Mouse (Mus musculus): ENCODE measurements around the gene Slc26a1. TPM values are rescaled to one million over a fixed set of nuclear protein-coding genes. Genes with fewer than 3 reads are reported as not detected.
A peak's percentile ranks its signal among the peaks of the same experiment; 100 is the strongest.

The Slc26a1 gene
- polyA plus RNA-seq (2014; fragmentation: Nextera tagmentation; extraction: Ambion mirVana): 1.1 and 1.5 TPM in 2 replicates

DNA sequence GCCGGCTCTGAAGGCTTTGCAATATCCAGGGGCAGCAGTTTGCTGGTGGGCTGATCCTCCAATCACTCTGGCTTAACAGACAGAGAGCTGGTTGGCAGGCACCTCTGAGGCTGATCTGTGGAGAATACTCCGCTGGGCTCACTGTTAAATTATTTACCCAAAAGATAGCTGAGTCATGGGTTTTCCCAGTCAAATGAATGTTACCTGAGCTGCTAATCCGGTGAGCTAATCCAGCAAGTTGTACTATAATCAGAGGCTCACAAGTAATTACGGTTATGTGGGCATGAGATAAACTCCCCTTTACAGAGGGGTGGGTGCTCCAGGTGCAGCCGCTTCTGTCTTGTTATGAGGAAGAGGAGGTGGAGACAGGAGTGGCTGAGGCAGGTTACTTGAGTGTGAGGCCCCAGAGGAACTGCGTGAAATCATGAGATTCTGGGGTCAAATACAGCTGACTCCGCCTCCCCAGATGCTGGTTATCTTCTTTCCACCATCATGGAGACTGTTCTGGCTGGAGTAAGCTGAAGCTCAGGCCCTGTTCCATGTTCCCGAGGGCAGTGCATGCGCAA is at the start of gene Slc26a1:
Gene Slc26a1, minus strand, starts transcription at position 319 of the 566 bp plus-strand sequence.
- peaks cover 2% of the 10 kb centered on the region; the same call in 1 of the 2 replicates for H3K36me3 ChIP-seq (ENCODE audit: control insufficient read depth, insufficient read depth, low read length)
- WGBS: 86% methylated on average over 9 of the region's 9 CpGs
- no peak for DNase-seq (ENCODE audit: low spot score)
- no peak within 1 kb of the TSS for H3K9ac ChIP-seq (ENCODE audit: low read length)
- H3K4me3 ChIP-seq (ENCODE audit: low read depth, low read length): no peak within 1 kb of the TSS
- H3K27ac ChIP-seq (ENCODE audit: low read depth, low read length): no peak within 1 kb of the TSS
- no peaks in the 10 kb centered on the region for H3K9me3 ChIP-seq (ENCODE audit: control insufficient read depth, low read length)
- H3K4me1 ChIP-seq (replicated peaks; ENCODE audit: control insufficient read depth, insufficient read depth, low read length): peaks cover 11% of the 10 kb centered on the region; the same call in 1 of the 2 replicates
- H3K27me3 ChIP-seq (ENCODE audit: control insufficient read depth, insufficient read depth, low read length): no peaks in the 10 kb centered on the region
- no peak for ATAC-seq (replicated peaks; ENCODE audit: low FRiP score)
- no peak within 1 kb of the TSS for H3K4me2 ChIP-seq (ENCODE audit: low read depth, low read length, severe bottlenecking)

DNA sequence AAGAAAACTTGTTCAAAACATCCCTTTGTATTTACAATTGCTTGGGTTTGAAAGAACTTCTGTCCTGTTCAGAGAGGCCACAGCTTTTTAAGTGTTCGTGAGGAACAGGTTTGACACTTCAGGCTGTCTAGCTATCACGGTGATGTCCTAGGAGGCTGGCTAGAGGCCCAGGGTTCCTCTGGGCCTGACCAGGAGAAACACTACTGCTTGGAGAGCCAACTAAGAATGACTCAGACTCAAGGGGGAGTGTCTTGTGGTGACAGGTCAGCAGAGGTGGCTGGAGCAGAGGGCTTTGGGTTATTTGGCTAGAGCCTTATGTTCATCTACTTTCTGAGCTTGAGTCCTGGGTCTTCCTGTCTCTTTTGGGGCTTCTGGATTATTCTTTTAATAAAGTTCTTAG is 48.6 kb upstream of the Slc26a1 start:
- Histone ChIP-seq H3K4me1 (replicated peaks; ENCODE audit: control insufficient read depth, insufficient read depth, low read length) (no peaks in the 10 kb centered on the region), H3K9ac (ENCODE audit: low read length) (no peak overlapping the region), H3K9me3 (ENCODE audit: control insufficient read depth, low read length) (no peaks in the 10 kb centered on the region), H3K4me2 (ENCODE audit: low read depth, low read length, severe bottlenecking) (no peak overlapping the region), H3K27ac (ENCODE audit: low read depth, low read length) (no peak overlapping the region), H3K27me3 (ENCODE audit: control insufficient read depth, insufficient read depth, low read length) (no peaks in the 10 kb centered on the region), H3K4me3 (ENCODE audit: low read depth, low read length) (no peak overlapping the region), H3K36me3 (ENCODE audit: control insufficient read depth, insufficient read depth, low read length) (no peaks in the 10 kb centered on the region)
- WGBS: 75% methylated on average over 2 of the region's 2 CpGs
- ATAC-seq (replicated peaks; ENCODE audit: low FRiP score) (no peak), DNase-seq (ENCODE audit: low spot score) (no peak)

DNA sequence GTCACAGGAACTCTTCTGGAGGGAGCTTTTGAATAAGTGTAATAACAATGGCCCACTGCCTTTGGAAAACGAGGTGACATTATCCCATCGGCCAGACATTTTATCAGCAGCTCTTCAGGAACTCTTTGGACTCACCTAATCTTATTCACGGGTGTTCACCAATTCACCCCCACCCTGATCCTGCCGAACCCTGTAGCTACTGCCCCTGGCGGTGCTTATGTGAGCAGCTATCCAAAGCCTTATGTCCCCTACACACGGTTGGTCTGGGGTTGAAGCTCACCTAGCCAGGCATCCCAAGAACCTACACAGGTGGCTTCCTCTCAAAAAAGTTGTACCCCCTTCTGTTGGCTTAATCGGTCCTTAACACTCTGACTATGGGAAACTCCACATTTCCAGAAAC is 44.4 kb upstream of the Slc26a1 start:
- no peaks in the 10 kb centered on the region for H3K9me3 ChIP-seq (ENCODE audit: control insufficient read depth, low read length)
- no peak overlapping the region for H3K9ac ChIP-seq (ENCODE audit: low read length)
- H3K4me1 ChIP-seq (replicated peaks; ENCODE audit: control insufficient read depth, insufficient read depth, low read length): peaks cover 2% of the 10 kb centered on the region; the same call in 1 of the 2 replicates
- H3K4me3 ChIP-seq (ENCODE audit: low read depth, low read length): no peak overlapping the region
- H3K4me2 ChIP-seq (ENCODE audit: low read depth, low read length, severe bottlenecking): no peak overlapping the region
- H3K27ac ChIP-seq (ENCODE audit: low read depth, low read length): no peak overlapping the region
- no peaks in the 10 kb centered on the region for H3K27me3 ChIP-seq (ENCODE audit: control insufficient read depth, insufficient read depth, low read length)
- H3K36me3 ChIP-seq (ENCODE audit: control insufficient read depth, insufficient read depth, low read length): no peaks in the 10 kb centered on the region
- ATAC-seq (replicated peaks; ENCODE audit: low FRiP score): no peak
- 67% methylated on average over 7 of the region's 7 CpGs for WGBS
- DNase-seq (ENCODE audit: low spot score): peak; percentile 44

DNA sequence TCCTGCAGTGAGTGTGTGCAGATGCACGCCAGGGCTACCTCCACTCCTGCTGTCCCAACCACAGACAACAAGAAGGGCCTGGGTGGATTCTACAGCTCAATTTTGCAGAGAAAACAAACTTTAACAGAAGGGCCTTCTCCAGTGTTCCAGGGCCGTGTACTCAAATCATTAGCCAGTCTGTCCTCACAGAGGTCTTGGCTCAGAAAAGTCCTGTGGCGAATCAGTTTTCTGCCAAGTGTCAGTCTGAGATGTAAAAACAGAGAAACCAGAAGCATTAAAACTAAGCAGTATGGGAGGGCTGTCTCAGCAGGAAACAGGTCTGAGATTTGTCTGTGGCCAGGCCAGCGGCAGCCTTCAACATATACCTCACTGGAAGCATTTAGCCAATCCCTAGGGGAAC is 42.7 kb upstream of the Slc26a1 start:
- Histone ChIP-seq H3K4me1 (replicated peaks; ENCODE audit: control insufficient read depth, insufficient read depth, low read length) (peaks cover 2% of the 10 kb centered on the region; the same call in 1 of the 2 replicates), H3K4me2 (ENCODE audit: low read depth, low read length, severe bottlenecking) (no peak overlapping the region), H3K9me3 (ENCODE audit: control insufficient read depth, low read length) (no peaks in the 10 kb centered on the region), H3K36me3 (ENCODE audit: control insufficient read depth, insufficient read depth, low read length) (no peaks in the 10 kb centered on the region), H3K4me3 (ENCODE audit: low read depth, low read length) (no peak overlapping the region), H3K9ac (ENCODE audit: low read length) (no peak overlapping the region), H3K27me3 (ENCODE audit: control insufficient read depth, insufficient read depth, low read length) (no peaks in the 10 kb centered on the region), H3K27ac (ENCODE audit: low read depth, low read length) (no peak overlapping the region)
- DNase-seq (ENCODE audit: low spot score) (peak; percentile 46), ATAC-seq (replicated peaks; ENCODE audit: low FRiP score) (no peak)
- WGBS: 49% methylated on average over 4 of the region's 4 CpGs

DNA sequence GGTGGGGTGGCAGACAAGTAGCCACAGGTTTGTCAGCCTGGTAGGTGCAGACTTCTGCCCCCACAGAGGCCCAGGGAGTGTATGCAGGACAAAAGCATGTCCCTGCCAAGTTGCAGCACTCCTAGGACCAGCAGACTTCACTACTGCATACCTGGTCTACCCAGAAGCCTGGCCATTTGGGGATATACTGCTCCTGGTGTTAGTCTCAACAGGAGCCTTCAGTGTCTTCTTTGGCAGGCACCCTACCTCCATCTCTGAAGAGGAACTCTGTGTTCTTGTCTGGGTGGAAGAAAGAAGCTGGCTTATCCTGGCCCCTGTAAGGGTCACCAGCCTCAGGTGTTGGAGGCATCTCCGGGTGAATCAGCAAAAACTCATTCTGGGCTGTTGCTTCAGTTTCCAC is 40.6 kb upstream of the Slc26a1 start:
- no peaks in the 10 kb centered on the region for H3K36me3 ChIP-seq (ENCODE audit: control insufficient read depth, insufficient read depth, low read length)
- peaks cover 2% of the 10 kb centered on the region; the same call in 1 of the 2 replicates for H3K4me1 ChIP-seq (replicated peaks; ENCODE audit: control insufficient read depth, insufficient read depth, low read length)
- no peak overlapping the region for H3K4me2 ChIP-seq (ENCODE audit: low read depth, low read length, severe bottlenecking)
- H3K9ac ChIP-seq (ENCODE audit: low read length): no peak overlapping the region
- ATAC-seq (replicated peaks; ENCODE audit: low FRiP score): no peak
- no peak overlapping the region for H3K27ac ChIP-seq (ENCODE audit: low read depth, low read length)
- H3K4me3 ChIP-seq (ENCODE audit: low read depth, low read length): no peak overlapping the region
- peak; percentile 33 for DNase-seq (ENCODE audit: low spot score)
- no peaks in the 10 kb centered on the region for H3K27me3 ChIP-seq (ENCODE audit: control insufficient read depth, insufficient read depth, low read length)
- 92% methylated on average over 1 of the region's 1 CpGs for WGBS
- H3K9me3 ChIP-seq (ENCODE audit: control insufficient read depth, low read length): no peaks in the 10 kb centered on the region

DNA sequence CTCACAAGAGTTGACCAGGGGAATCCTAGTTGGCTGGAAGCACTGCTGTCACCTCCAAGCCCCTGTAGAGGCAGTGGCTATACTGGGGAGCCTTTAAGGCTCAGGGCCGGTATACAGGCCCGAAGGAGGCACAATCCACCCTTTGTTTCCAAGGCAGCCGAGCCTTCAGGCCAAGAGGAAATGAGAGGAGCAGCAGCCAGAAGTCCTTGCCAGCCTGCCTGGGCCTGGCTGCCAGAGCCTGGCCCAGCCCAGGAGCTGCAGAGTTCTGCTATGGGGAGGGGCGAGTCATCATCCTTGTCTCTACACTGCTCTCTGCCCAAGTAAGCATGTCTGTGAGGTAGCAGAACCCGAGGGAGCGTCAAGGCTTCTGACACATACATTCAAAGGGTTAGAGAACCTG is 38.8 kb upstream of the Slc26a1 start:
- Histone ChIP-seq H3K4me1 (replicated peaks; ENCODE audit: control insufficient read depth, insufficient read depth, low read length) (peaks cover 2% of the 10 kb centered on the region; the same call in 1 of the 2 replicates), H3K9me3 (ENCODE audit: control insufficient read depth, low read length) (no peaks in the 10 kb centered on the region), H3K36me3 (ENCODE audit: control insufficient read depth, insufficient read depth, low read length) (no peaks in the 10 kb centered on the region), H3K27ac (ENCODE audit: low read depth, low read length) (no peak overlapping the region), H3K9ac (ENCODE audit: low read length) (no peak overlapping the region), H3K4me2 (ENCODE audit: low read depth, low read length, severe bottlenecking) (no peak overlapping the region), H3K4me3 (ENCODE audit: low read depth, low read length) (no peak overlapping the region), H3K27me3 (ENCODE audit: control insufficient read depth, insufficient read depth, low read length) (no peaks in the 10 kb centered on the region)
- no peak for ATAC-seq (replicated peaks; ENCODE audit: low FRiP score)
- 71% methylated on average over 6 of the region's 6 CpGs for WGBS
- DNase-seq (ENCODE audit: low spot score): peak; percentile 47

DNA sequence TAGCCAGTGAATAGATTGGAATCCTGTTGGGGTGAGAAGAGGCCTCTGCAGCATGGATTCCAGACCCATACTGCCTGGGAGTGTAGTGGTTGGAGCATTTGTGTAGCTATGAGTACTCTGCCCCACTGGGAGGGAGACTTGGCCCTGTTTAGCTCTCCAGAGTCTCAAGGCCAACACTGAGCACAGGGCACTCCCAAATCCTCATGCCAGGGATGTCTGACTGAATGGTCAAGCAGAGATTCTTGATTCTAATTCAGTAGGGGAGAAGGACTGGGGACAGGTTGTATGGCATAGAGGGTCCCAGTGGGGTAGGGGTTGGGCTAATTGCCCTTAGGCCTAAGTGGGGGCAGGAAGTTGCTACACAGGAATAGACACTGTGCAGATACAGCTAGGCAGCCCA is 38.3 kb upstream of the Slc26a1 start:
- Histone ChIP-seq H3K4me1 (replicated peaks; ENCODE audit: control insufficient read depth, insufficient read depth, low read length) (peaks cover 2% of the 10 kb centered on the region; the same call in 1 of the 2 replicates), H3K27ac (ENCODE audit: low read depth, low read length) (no peak overlapping the region), H3K9ac (ENCODE audit: low read length) (no peak overlapping the region), H3K27me3 (ENCODE audit: control insufficient read depth, insufficient read depth, low read length) (no peaks in the 10 kb centered on the region), H3K4me2 (ENCODE audit: low read depth, low read length, severe bottlenecking) (no peak overlapping the region), H3K9me3 (ENCODE audit: control insufficient read depth, low read length) (no peaks in the 10 kb centered on the region), H3K36me3 (ENCODE audit: control insufficient read depth, insufficient read depth, low read length) (no peaks in the 10 kb centered on the region), H3K4me3 (ENCODE audit: low read depth, low read length) (no peak overlapping the region)
- ATAC-seq (replicated peaks; ENCODE audit: low FRiP score): no peak
- peak; percentile 11 for DNase-seq (ENCODE audit: low spot score)

DNA sequence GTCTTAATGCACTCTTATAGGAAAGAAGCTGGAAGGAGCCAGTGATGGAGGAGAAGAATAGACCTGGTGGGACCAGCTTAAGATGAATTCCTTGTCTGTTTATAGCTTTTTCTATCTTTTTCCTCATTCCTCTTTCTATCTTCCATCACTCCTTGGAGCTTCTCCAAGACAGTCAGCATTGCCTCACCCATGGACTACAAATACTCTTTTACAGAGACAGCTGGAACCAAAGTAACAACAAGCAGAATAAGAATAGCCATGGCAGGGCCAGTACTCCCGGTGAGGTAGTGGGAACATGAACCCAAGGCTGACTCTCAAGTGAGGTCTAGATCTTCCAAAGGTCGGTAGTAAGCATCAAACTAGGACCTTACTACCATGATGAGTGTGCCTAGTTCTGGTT is 37.7 kb upstream of the Slc26a1 start:
- DNase-seq (ENCODE audit: low spot score) (peak; percentile 40), ATAC-seq (replicated peaks; ENCODE audit: low FRiP score) (no peak)
- no peaks in the 10 kb centered on the region for H3K36me3 ChIP-seq (ENCODE audit: control insufficient read depth, insufficient read depth, low read length)
- no peaks in the 10 kb centered on the region for H3K9me3 ChIP-seq (ENCODE audit: control insufficient read depth, low read length)
- H3K9ac ChIP-seq (ENCODE audit: low read length): no peak overlapping the region
- H3K27me3 ChIP-seq (ENCODE audit: control insufficient read depth, insufficient read depth, low read length): no peaks in the 10 kb centered on the region
- H3K4me2 ChIP-seq (ENCODE audit: low read depth, low read length, severe bottlenecking): no peak overlapping the region
- H3K4me1 ChIP-seq (replicated peaks; ENCODE audit: control insufficient read depth, insufficient read depth, low read length): peaks cover 2% of the 10 kb centered on the region; the same call in 1 of the 2 replicates
- no peak overlapping the region for H3K4me3 ChIP-seq (ENCODE audit: low read depth, low read length)
- 84% methylated on average over 2 of the region's 2 CpGs for WGBS
- no peak overlapping the region for H3K27ac ChIP-seq (ENCODE audit: low read depth, low read length)

DNA sequence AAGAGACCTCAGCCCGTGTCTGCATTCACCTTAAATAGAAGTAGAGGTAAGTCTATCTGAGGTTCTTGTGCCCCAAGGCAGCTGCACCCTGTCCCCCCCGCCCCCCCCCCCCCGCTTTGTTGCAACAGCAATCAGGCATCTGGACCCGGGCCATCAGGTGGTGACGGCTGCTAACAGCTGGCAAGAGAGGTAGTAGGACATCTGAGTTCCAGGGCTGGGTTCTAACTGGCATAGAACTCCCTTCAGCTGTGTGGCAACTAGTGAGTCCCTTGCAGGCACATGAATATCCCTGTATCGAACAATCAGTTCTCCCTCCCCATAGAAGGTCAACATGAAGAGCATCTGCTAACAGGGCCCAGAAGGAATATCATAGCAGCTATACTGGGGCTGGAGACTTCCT is 36.6 kb upstream of the Slc26a1 start:
- ATAC-seq (replicated peaks; ENCODE audit: low FRiP score): no peak
- no peak overlapping the region for H3K4me2 ChIP-seq (ENCODE audit: low read depth, low read length, severe bottlenecking)
- H3K9ac ChIP-seq (ENCODE audit: low read length): no peak overlapping the region
- DNase-seq (ENCODE audit: low spot score): peak; percentile 26
- no peaks in the 10 kb centered on the region for H3K27me3 ChIP-seq (ENCODE audit: control insufficient read depth, insufficient read depth, low read length)
- no peak overlapping the region for H3K4me3 ChIP-seq (ENCODE audit: low read depth, low read length)
- WGBS: 88% methylated on average over 6 of the region's 6 CpGs
- H3K4me1 ChIP-seq (replicated peaks; ENCODE audit: control insufficient read depth, insufficient read depth, low read length): no peaks in the 10 kb centered on the region
- no peaks in the 10 kb centered on the region for H3K9me3 ChIP-seq (ENCODE audit: control insufficient read depth, low read length)
- H3K27ac ChIP-seq (ENCODE audit: low read depth, low read length): no peak overlapping the region
- H3K36me3 ChIP-seq (ENCODE audit: control insufficient read depth, insufficient read depth, low read length): no peaks in the 10 kb centered on the region
